Mouse (Mus musculus): Measurements from ENCODE around the gene Gpi1.

DNA sequence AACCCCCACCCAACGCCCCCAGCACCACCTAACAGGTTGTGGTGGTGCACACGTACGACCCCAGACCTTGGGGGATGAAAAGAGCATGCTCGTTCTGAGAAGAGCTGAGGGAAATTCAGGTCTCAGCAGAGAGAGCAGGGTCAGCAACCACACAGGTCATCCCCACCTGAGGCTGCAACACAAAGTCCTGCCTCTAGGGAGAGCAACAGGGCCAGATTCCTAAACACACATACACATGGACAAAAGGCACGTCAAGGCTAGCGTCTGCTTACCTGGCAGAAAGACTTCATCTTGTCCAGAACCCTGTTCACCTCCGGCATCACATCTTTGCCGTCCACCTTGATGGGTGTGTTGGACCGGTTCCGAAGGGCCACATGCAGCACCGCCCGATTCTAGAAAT, 3.3 kb downstream of the Gpi1 start:
- TF ChIP-seq CTCF (IDR thresholded peaks at IDR 0.05; ENCODE audit: low read depth, low read length) (peak; percentile 29), POLR2A (IDR thresholded peaks at IDR 0.05; ENCODE audit: insufficient read depth, low read length) (no peak), EP300 (IDR thresholded peaks at IDR 0.05; ENCODE audit: insufficient read depth, low read depth, low read length) (no peak)

Measured in ES-Bruce4 (cell line).